Mouse (Mus musculus) gastrocnemius, adult 8-10 months (tissue): ENCODE results near the gene Spats2l. TPM values are rescaled to one million over a fixed set of nuclear protein-coding genes. Genes with fewer than 3 reads are reported as not detected.

Experiments
- DNase-seq, 2 experiments: peaks; one replicate each; pipeline ENCODE4 v3.0.0; 2022; ENCODE audit warnings: low spot score in 2 of 2
- total RNA-seq, 4 experiments: library from RNA; stranded (reverse); gene quantifications; 2 replicates each; pipeline ENCODE4 v1.2.4; 2022

Spats2l gene
- 1 to 10 TPM; 1.6 to 2.3 (median 2.1) TPM for total RNA-seq

GRCm38 (mm10) chr1:57774001-57774667, at the start of gene Spats2l:
Spats2l (plus strand) TSS chr1:57774162.
- DNase-seq: no peak

- no peak for DNase-seq
Measured at GRCm38 (mm10) chr1:57725268-57725667, 48.7 kb upstream of the Spats2l start.

GRCm38 (mm10) chr1:57735877-57736276, 38.1 kb upstream of the Spats2l start:
- no peak for DNase-seq

GRCm38 (mm10) chr1:57741740-57742139, 32.2 kb upstream of the Spats2l start:
- no peak for DNase-seq

GRCm38 (mm10) chr1:57742266-57742665, 31.7 kb upstream of the Spats2l start:
- DNase-seq: no peak

GRCm38 (mm10) chr1:57751781-57752180, 22.2 kb upstream of the Spats2l start:
- no peak for DNase-seq

GRCm38 (mm10) chr1:57766396-57766795, 7.6 kb upstream of the Spats2l start:
- DNase-seq: no peak

- DNase-seq: no peak
Measured at GRCm38 (mm10) chr1:57773326-57773725, 636 bp upstream of the Spats2l start.

GRCm38 (mm10) chr1:57774668-57775495, 920 bp downstream of the Spats2l start:
- DNase-seq: peak; percentile 22 to 23

- DNase-seq: no peak
Measured at GRCm38 (mm10) chr1:57775496-57775790, 1.5 kb downstream of the Spats2l start.

- DNase-seq: no peak
Measured at GRCm38 (mm10) chr1:57776671-57777281, 2.8 kb downstream of the Spats2l start.

GRCm38 (mm10) chr1:57784300-57784699, 10.3 kb downstream of the Spats2l start:
- DNase-seq: no peak

GRCm38 (mm10) chr1:57789831-57790230, 15.9 kb downstream of the Spats2l start:
- DNase-seq: no peak

GRCm38 (mm10) chr1:57792212-57792611, 18.2 kb downstream of the Spats2l start:
- no peak for DNase-seq

- DNase-seq: no peak
Measured at GRCm38 (mm10) chr1:57795838-57796237, 21.9 kb downstream of the Spats2l start.

- no peak for DNase-seq
Measured at GRCm38 (mm10) chr1:57799398-57799797, 25.4 kb downstream of the Spats2l start.

GRCm38 (mm10) chr1:57800846-57801245, 26.9 kb downstream of the Spats2l start:
- no peak for DNase-seq

- DNase-seq: no peak
Measured at GRCm38 (mm10) chr1:57806126-57806525, 32.2 kb downstream of the Spats2l start.

- no peak for DNase-seq
Measured at GRCm38 (mm10) chr1:57807882-57808281, 33.9 kb downstream of the Spats2l start.

- DNase-seq: no peak
Measured at GRCm38 (mm10) chr1:57810221-57810620, 36.3 kb downstream of the Spats2l start.

GRCm38 (mm10) chr1:57817103-57817502, 43.1 kb downstream of the Spats2l start:
- DNase-seq: no peak

GRCm38 (mm10) chr1:57820428-57820997, 46.6 kb downstream of the Spats2l start:
- DNase-seq: no peak
